Mouse (Mus musculus) lung, postnatal 14 days (tissue): ENCODE data around the gene Camk2b.
"Not testable (repeated sequence)": the region's sequence is repeated elsewhere in the genome, so short reads cannot be mapped to it uniquely, and the experiment has no call there.

ENCODE experiments used
- DNase-seq: peaks from one replicate; pipeline ENCODE4 v3.0.0; 2021

Gene Camk2b

DNA sequence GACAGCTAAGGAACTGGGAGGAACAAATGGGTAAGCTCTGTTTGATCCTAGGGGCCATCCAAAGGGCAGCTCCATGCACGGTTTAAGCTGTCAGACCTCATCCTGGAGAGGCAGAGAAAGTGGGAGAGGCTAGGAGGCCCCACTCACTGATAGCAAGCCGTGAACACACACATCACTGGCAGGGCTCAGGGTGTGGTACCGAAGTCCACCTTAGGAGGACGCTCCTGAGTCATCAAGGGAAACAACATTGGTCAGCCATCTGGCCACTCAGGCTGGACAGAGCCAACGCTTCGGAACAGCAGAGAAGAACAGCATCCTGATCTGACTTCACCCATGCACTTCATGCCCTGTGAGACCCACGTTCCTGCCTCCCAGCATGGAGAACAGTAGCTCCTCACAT is 87.1 kb downstream of the Camk2b start:
- no peak for DNase-seq

DNA sequence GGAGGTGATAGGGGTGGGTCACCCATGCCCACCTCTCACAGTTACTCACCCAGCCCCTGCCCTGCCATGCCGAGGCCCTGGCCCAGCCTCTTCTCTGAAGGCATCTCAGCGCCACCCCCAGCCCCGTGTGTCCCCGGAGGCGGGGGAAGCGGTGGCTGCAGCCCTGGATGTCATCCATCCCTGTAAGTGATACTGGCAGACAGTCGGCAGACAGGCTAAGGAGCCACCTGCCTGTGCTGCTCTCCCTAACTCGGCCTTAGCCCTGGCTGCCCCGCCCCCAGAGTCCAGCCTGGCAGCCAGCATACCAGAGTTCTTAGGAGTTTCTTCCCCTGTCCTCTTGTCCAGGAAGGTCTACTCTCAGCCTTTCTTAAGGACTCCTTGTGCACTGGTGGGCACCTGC is 90.1 kb downstream of the Camk2b start:
- DNase-seq, result no peak

DNA sequence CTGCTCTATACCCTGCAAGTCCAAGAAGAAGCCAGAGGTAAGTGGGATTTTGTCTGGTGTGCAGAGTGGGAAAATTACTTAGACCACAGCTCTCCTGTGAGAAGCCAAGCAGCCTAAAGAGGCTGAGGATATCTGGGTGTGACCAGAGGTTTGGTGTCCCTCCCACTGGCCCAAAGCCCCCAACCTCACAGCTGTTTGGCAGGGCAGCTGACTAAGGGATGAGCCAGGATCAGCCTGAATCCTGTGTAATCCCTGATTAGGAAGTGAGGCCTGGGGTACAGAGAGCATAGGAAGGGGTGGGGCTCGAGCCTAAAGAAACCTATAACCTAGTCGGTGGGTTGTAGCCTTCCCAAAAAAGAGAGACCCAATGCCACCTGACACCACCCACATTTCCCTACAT is 91.1 kb downstream of the Camk2b start:
- DNase-seq, result no peak

DNA sequence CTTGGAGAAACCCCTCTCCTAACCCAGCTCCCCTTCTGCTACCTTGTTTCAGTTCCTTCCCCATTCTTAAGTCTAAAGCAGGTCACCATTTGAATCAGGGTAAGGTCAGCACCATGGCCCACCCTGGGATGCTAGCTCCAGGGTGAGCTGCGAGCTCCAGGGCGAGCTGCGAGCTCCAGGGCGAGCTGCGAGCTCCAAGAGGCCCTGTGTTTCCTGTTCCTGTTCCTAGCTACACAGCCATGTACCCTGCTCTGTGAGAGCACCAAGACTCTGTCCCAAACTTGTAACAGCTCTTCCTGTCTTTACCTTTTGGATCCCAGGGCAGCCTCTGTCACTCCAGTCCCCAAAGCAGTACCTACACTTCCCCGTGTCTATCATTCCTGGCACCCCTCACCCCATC is 92.1 kb downstream of the Camk2b start:
- DNase-seq, result no peak

DNA sequence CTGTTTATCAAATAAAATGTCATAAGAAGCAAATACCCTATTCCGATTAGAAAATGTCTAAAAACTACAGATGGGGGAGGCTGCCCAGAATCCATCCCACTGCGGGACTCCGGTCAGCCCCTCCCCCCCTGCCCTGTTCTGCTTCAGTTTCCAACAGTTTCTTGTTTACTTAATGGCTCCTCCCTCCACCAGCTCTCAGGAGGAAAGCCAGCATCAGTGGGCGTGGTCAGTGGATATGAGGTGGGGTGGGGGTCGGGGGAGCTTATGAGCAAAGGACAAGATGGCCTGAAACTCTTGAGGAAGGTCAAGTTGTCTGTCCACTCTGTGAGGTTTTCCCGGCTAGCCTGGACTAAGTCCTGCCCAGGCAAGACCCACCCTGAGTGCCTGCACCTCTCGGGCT is 93.0 kb downstream of the Camk2b start:
- DNase-seq, result no peak

DNA sequence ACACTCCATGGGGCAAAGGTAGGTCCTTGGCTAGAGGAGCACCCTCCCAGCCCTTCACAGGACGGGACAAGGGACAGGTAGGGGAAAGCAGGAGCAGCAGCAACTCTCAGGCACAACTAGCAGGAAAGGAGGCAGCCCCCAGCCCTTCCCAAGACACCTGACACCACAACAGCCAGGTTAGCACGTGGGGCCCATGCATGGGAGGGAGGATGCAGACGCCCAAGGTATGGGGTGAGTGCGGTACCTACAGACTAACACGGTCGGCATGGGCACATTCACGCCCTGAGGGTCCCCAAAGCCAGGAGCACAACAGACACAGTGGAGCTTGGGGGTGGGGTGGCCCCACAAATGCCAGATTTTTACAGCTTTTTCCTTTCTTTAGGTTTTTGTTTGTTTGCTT is 95.0 kb downstream of the Camk2b start:
- no peak for DNase-seq

DNA sequence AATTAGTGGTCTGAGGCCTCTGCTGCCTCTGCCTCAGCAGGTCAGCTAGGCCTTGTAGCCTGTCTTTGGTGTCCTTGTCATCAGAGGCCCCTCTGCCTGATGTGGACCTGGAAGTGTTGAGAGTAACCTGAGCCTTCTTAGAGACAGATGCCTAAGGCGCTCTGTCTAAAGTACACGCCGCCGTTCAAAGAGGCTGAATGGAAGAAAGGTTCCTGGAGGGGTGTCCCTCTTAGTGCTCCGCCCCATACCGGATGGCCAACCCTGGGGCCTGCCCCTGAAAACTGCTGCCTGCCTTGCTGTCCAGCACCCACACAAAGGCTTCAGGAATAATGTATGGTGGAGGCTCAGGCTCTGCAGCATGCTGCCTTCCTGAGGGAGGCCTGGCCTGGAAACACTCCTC is 97.9 kb downstream of the Camk2b start:
- DNase-seq, result no peak

DNA sequence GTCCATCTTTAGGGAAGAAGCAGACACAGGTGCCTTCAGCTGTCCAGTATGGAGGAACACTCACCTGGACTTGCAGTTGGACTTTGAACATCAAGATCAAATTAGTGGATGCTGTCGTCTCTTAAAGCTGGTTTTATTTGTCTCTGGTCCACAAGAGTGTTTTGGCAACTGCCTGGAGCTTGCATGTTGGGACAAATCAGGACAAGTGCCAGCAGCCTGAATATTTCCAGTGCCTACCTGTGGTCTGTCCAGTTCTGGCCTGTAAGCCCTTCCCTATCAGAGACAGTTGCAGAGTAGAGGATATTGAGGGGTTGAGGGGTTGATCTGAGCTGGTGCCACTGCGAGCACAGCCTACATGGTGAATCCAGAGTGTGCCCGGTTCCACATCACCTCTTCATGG is 99.4 kb downstream of the Camk2b start:
- no peak for DNase-seq

DNA sequence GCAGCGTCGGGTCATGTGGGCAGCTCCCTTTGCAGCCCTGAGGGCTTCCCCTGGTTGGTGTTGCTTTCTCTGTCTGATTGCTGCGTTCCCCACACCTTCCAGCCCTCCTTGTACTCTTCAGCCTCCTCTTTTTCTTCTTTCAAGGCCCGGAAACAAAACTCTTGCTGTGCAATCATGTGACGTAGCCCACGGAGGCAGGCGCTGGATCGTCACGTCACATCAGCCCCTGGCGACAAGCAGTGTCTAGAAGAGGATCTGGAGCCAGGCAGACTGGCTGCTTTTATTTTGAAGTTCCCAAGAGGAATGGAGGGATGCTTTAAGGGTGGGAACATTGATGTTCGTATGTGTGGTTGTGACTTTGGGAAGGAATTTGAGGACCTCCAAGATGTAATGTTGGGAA is 100.3 kb downstream of the Camk2b start:
- DNase-seq, result no peak

DNA sequence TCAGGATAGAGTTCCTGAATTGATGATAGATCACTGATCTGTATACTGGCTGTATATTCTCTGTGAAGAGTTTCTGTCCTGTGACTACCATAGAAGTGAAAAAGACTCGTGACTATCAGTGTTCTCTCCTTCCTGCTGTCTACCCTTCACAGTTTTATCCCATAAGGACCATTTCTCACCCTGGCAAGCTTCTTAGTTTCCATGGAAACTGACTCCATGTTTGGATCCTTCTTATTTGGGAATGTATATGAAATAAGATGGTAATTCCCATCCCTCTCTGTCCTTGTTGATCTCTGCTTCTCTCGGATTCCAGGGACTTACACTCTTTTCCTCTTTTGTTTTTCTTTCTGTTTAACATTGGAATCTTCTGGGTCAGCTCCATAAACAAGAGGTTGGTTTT is 106.1 kb downstream of the Camk2b start:
- DNase-seq, result no peak

DNA sequence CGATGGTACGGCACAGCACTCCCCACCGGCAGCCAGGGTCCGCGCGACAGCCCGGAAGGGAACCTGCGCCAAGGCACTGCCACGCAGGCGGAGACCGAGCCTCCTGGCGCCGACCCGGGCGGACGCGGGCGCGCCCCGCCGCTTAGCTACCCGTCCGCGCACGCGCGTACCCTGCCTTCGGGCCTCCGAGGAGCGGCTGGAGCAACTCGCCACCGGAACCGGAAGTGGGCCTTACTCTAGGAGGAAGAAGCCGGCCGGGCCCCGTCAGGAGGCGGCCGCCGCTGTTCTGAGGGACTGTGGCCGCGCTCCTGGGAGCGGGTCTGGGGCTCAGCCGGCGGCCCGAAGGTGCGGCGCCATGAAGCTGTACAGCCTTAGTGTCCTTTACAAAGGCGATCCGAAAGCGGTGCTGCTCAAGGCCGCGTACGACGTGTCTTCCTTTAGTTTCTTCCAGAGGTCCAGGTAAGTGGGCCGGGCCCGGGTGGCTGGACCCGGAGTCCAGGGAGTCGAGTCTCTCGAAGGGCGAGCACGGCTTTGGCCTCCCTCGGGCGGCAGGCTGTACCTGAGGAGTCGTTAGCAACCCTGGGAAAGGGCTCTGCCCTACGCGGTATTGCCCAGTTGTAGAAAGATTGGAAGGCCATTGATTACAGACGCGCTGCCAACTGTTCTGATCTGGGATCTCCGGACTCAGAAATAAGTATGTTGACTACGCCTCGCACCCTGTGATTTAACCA is 110.5 kb downstream of the Camk2b start, which contains the start of gene Ykt6:
TSS of gene Ykt6 (plus strand) at position 148 of the 731 bp plus-strand sequence.
- DNase-seq, result peak; percentile 98

DNA sequence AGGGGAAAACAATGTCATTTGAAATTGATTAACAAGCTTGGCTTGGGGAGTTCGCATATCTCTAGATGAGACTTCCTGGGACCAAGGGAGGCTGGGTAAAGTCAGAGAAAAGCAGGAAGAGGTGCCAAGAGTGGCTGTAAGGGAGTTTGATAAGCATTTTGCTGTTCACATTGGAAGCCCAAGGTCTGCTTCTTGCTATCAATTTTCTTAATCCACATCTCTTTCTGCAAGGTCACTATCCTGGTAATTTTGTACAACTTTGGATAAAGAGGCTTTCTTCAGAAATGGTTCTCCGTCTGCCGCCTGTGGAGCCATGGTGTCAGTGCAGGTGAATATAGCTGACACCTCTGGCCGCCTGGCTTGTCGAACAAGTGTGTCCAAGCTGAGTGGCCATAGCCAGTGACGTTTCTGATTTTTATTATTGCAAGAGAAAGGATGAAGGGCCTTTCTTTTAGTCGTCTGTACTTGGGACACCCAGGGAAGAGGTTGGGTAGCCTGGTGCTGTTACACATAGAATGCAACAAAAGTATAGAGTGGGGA is 111.1 kb downstream of the Camk2b start:
- peak; percentile 15 for DNase-seq

DNA sequence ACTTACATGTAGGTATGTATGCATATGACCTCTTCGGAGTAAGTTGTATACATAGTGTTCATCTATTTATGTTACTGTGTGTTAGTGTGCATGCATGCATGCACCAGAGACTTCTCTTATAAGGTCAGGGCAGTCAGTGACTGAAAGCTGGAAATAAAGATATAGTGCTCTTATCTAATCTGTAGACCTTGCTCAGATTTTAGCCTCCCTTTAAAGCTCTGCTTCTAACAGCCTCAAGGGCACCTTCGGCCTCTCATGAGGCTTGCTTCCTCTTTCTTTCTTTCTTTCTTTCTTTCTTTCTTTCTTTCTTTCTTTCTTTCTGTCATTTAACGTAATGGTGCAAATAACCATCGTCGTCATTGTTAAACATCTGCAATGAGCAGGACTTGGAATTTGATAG is 111.7 kb downstream of the Camk2b start:
- no peak for DNase-seq

DNA sequence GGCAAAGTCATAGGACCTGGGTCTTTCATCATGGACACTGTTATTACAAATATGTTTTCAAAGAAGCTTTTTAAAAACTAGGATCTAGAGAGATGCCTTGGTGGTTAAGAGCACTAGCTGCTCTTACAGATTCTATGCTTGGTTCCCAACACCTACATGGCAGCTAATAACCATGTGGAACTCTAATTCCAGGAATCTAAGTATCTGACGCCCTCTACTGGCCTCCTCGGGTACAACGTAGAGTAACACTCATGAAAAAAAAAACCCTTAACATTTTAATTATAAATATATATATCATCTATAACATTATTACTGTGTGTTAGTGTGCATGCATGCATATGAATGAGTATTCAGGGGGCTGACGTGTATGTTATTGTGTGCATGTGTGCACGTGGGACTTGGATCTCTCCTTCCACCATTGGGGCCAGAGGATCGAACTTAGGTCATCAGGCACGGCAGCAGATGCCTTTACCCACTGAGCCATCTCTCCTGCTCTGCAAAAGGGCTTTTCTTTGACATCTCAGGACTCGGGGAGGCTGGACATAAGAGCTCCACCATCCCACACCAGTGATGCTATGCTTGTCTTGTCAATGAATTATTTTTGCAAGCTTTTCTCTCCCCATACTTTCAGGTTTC is 112.9 kb downstream of the Camk2b start:
- peak; percentile 44 for DNase-seq

DNA sequence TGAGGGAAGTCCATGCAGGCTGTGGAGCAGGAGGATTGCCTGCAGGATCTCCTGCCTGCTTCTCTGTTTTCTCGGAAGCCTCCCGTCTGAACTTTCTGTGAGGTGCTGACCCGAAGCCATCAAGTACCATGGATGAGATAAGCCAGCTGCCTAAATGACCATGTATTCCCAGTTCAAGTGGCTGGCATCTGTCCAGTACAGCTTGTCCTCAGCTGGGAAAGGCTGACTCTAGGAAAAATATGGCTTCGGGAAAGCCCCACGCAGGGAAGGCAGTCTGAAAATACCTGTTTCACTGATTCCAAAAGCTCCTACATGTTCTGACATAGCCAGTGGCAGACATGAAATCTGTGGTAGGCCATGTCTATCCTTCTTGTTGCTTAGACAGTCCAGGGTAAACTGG is 113.7 kb downstream of the Camk2b start:
- DNase-seq, result peak; percentile 75

DNA sequence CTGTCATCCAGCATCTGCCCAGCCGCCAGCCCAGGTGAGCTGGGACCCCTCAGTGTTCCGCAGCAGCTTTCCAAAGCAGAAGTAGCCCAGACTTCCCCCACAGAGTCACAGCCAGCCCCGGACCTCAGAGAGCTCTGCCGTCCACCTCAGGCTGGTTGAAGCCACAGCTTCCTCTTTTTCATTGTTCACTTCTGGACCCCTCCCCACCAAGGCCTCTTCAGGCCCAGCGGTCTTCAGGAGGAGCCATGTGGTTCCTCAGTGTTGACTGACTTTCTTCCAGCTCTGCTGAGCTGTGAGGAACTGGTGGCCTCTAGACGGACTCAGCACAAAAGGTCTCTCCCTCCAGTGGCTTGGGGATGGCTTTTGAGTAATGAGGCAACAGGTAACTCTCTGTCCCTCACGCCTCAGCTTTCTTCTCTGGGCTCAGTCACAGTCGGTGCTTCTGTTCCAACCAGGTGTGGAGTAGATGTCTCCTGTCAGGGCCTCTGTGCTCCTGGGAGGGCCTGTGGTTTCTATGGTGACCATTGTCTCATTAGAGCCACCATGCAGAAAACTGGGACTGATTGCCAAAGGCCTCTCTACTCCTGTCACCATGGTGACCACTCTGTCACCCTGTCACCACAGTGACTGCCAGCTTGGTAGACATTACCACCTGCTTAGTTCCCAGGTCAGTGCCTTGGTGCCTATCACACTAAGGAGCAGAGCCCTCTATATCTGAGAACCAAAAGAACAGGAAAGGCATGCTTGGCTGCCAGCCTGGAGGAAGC is 116.4 kb downstream of the Camk2b start, which contains the start of gene Gck:
TSS of gene Gck (minus strand) at position 496 of the 767 bp plus-strand sequence.
- DNase-seq, result no peak

DNA sequence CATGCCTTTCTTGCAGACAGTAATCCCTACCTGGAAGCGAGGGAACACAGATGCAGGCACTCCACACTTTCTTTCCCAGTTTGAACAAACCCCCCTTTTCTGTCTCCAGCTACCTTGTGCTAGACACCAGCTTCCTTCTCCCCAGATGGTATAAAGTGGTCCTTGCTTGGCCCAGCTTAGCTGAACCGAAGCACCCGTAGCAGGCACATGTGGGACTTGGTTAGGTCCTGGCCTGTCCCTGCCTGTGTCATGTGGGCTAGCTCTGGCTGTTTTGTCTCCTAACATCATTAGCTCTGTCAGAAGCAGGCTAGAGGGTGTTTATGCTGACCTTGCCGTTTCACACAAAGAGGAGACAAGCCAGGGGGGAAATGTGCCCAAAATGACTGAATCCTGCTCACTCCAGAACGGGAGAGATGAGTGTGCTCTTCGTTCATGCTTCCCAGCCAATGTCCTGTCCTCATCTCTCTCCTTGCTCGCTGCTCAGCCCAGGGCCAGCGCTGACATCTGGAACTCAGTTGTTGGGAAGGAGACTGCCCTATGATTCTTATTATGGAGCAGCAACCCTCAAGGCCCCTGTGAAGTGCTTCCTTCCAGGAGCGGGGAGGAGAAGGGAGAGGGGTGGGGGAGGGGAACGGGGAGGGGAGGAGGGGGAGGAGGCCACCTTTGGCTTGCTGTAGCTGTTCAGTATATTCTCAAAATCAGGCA is 117.5 kb downstream of the Camk2b start:
- DNase-seq, result no peak

DNA sequence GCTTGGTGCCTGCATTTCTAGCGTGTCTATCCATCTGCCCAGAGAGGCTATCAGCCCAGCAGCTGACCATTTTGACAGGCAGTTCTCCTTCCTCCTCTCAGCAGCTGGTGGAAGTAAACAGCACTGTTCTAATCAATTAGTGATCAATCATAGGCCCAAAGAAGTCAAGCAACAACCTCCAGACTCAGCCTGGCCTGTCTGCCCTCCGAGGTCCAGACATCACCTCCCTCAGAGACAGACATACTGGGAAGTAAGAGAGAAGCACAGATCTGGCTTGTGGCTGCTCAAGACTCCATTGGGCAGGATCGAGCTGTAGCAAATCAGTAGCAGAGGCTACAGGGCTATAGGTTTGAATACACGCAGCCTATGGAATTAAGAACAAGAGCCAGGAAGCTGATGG is 118.4 kb downstream of the Camk2b start:
- no peak for DNase-seq

DNA sequence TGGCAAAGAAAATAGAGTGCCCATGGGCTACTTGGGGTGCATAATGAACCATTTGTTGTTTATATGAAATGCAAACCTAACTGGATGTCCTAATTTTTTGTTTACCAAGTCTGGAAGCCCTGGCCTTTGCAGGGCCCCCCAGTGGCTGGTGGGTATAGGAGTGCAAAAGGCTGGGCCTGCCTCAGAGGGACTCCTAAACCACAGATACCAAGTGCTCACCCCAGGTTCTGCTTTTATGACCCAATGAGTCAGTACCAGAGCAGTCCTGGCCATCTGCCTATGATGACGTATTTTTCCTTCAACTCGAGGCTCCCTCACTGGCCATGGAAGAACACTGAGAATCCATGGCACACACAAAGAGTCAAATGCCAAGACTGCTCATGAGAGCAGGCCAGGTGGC is 121.1 kb downstream of the Camk2b start:
- peak; percentile 24 for DNase-seq

DNA sequence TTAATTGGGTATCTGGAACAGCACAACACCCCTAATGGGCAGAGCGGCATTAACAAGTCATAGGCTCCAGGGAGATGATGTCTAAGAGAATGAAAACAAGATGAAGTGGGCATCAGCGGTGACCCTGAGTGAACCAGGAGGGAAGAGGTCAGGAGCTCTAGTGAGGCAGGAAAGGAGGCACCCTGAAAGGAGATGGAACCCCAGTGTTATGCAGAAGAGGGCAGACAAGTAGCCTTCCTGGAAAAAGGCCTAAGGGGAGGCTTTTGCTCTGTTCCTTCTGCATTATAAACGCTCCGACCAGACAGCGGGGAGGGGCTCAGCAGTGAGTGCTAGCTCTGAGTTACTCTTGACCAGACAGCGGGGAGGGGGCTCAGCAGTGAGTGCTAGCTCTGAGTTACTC is 123.2 kb downstream of the Camk2b start:
- DNase-seq, result no peak

DNA sequence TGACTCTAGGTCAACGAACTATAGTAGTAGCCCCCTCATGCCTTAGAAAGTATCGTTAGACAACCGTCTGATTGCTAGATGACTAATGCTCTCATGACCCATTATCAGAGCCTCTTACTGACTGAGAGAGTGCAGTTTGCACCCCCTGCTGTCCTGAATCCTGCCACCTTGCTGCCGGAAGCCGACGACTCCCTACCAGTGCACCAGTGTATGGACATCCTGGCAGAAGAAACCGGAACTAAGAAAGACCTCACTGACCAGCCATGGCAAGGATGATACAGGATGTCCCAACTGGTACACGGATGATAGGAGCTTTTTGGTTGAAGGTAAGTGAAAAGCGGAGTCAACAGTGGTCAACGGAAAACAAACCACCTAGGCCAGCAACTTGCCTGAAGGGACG is 131.6 kb downstream of the Camk2b start:
- DNase-seq, result not testable (repeated sequence)

DNA sequence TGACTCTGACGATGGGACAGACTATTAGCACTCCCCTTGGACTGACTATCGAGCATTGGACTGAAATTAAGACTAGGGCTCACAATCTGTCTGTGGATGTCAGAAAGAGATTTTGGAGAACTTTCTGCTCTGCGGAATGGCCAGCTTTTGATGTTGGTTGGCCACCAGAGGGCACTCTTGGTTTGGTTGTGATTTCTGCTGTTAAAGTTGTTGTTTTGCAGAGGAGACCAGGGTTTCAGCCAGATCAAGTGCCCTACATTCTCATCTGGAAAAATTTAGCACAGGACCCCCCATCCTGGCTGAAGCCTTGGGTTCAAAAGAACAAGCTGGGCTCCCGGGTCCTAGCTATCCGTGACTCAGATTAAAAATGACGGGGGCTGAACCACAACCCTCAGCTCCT is 134.2 kb downstream of the Camk2b start:
- DNase-seq, result peak; percentile 44

DNA sequence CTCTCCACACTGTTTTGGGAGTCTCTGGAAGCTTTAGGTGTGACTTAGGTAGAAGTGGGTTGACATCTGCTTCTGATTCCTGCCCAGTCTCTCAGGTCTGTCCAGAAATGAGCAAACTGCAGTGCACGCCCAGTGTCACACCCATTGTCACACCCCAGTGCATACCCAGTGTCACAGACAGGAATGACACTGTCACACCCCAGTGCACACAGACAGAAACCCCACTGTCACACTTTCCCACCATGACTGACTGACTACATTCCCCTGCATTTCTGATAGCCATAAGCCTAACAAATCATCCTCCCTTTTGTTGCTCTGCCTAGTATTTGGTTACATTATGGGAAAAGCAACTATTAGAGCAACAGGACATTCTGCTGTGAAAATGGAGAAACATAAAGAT is 135.6 kb downstream of the Camk2b start:
- no peak for DNase-seq
